Mouse (Mus musculus): ENCODE results near the gene Fgfr2. TPM values are rescaled to one million over a fixed set of nuclear protein-coding genes. Genes with fewer than 3 reads are reported as not detected.
A peak's percentile ranks its signal among the peaks of the same experiment; 100 is the strongest.

Gene Fgfr2
- total RNA-seq, 2 experiments from 2014 or later: not detected

DNA sequence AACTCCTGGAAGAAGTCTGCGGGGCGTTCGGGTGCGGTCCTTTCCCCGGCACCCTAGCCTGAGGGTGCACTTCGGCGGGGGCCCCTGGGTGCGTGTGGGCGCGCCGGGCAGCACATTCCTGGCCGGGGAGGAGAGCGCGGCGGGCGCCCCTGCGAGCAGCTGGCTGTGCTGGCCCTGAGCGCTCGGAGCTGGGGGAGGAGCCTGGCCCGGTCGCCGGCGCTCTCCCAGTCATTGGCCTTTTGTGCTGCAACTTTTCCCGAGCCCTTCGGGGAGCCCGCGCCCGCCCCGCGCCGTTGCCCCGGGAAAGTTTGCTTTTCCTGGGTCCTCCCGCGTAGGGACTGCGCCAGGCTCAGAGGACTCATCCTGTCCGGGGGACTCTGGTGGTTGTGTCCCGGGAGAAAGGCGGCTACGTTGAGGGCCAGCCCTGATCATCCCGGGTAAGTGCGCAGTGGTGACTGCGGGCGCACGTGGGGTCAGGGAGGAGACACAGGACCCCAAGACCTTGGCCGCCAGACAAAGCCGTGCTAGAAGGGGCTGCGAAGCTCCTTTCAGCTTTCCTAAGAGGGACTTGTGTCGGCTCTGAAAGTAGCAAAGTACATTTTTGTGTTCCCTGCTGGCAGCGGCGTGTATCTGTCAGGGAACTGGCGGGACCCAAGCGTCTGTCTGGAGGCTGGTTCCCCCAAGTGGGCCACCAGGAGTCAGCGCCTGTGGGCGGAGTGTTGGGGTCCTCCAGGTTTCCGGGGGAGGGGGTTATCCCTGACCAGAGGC, 2477.0 kb downstream of the Fgfr2 start:
- ATAC-seq (replicated peaks; ENCODE audit: poor library complexity): peak; percentile 70

DNA sequence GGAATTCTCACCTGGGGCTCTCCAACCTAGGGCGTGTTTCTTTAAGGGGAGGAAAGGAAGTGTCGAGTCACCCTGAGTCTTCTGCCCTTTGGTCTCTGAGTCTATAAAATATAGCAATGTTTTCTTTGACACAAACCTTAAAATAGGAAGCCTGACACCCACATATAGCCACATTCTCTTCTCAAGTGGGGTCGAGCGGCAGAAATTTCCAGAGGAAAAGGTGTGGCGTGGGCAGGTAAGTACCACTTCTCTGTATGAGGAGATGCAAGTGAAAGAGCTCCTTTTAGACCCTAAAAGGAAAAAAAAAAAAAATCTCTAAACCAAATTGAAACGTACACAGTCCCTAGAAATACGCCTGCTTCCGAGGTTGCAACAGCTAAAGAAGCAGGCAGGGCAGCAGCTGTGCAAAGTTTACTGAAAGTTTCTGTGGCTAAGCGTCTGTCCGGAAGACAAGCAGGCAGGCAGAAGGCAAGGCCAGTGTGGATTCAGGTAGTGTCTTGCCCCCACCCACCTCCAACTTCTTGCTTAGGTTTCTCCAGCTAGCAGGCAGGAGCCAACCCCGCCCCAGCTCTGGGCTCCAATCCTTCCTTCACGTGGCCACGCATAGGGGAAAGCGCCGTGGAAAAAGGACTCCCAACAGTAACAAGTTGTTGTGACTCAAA, 2477.7 kb downstream of the Fgfr2 start:
- ATAC-seq (replicated peaks; ENCODE audit: poor library complexity): peak; percentile 55

DNA sequence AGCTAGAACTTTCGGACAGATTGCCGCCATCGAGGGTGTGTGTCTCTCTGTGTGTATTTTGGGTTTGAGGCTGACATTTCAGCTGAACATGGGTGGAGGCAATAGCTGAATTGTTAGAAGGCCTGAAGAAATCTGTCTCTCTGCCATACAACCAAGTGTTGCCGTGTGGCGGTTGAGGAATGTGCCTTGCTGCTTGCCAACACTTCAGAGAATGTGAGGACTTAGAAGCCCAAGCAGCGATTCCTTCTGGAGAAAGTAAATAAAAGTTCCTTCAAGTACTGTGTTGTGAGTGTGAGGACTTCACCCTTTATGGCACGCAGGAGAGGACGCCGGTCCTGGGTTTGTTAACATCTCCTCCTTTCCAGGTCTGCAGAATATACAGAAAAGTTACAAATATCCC, 2482.5 kb downstream of the Fgfr2 start:
- ATAC-seq (replicated peaks; ENCODE audit: poor library complexity): no peak

- ATAC-seq (replicated peaks; ENCODE audit: poor library complexity): no peak
Measured at GRCm38 (mm10) chr7:130637811-130638210, 2485.3 kb downstream of the Fgfr2 start.

DNA sequence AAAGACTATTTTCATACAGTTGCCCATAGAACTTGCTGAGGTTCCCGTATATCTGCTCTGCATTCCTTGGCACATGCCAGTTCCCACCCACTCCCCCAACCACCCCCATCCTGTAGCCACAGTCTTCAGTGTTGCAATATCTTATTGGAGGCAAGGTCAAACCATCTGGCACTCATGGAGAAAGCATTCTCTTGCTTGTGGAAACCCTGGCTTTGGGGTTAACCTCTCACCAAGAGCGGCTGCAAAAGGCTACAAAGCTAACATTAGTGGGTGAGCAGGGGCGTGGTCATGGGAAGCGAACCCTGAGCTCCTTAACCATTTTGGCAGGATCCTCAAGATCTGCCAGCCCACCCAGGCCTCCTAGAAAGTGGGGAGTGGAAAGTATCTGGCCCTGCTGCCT, 2486.2 kb downstream of the Fgfr2 start:
- peak; percentile 35 for ATAC-seq (replicated peaks; ENCODE audit: poor library complexity)

GRCm38 (mm10) chr7:130636274-130636673, 2486.9 kb downstream of the Fgfr2 start:
- peak; percentile 68 for ATAC-seq (replicated peaks; ENCODE audit: poor library complexity)

DNA sequence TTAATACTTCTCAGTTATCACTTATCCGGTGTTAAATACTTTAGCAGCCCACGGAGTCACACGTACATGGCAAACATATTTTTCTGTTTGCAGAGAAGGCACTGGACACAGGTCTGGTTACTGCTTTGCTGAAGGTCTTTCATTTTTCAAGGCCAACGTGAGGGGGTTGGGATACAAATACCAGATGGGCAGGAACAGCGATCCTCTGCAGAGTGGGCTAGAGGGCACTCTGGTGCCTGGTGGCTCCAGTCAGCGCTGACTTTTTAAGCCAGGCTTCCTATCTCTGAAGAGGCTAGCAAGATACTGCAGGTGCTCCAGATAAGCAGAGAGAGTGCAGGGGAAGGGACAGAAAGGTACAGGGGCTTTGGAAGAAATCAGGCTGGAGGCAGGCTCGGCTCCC, 2487.9 kb downstream of the Fgfr2 start:
- ATAC-seq (replicated peaks; ENCODE audit: poor library complexity): no peak

DNA sequence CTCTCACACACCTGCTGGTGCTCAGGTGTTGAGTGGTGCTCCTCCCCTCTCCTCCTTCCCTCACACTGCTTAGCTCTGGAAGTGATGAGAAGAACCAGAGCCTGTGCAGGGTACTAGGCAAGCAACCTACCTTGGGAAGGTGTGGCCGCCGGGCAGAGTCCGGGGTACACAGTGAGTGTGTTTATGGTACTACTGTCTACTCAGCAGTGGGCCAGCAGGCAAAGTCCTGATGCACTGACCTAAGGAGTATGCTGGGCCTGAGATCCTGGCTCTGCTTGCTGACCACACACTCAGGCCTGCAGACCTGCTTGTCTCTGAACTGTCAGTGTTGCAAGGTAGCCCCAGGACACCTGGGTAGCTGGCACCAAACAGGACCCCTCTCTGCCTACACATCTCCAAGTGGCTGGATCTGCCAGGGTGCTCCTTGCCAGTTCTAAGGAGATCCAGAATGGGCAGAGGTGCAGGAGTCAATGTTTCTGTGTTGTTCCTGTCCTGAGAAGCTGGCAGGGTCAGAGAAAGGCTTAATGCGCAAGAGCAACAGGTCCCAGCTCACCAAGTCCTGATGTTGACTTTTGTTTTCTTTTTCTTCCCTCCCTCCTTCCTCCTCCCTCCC, 2488.8 kb downstream of the Fgfr2 start:
- no peak for ATAC-seq (replicated peaks; ENCODE audit: poor library complexity)

DNA sequence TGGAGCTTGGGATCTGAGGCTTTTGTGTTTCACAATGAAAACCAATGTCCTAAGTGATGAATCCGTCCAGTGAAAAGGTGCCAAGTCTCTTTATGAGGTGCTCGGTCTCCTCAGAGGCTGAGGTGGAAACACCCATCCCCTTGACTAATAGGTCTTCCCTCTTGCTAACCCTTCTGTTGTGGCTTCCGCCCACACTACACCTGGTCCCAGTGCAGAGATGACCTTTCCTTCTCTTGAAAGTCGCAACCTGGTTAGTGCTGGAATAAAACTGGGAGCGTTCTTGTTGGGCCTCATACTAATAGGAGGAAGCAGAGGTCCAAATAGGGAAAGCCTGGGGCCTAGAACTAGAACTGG, 2490.8 kb downstream of the Fgfr2 start:
- ATAC-seq (replicated peaks; ENCODE audit: poor library complexity): no peak

DNA sequence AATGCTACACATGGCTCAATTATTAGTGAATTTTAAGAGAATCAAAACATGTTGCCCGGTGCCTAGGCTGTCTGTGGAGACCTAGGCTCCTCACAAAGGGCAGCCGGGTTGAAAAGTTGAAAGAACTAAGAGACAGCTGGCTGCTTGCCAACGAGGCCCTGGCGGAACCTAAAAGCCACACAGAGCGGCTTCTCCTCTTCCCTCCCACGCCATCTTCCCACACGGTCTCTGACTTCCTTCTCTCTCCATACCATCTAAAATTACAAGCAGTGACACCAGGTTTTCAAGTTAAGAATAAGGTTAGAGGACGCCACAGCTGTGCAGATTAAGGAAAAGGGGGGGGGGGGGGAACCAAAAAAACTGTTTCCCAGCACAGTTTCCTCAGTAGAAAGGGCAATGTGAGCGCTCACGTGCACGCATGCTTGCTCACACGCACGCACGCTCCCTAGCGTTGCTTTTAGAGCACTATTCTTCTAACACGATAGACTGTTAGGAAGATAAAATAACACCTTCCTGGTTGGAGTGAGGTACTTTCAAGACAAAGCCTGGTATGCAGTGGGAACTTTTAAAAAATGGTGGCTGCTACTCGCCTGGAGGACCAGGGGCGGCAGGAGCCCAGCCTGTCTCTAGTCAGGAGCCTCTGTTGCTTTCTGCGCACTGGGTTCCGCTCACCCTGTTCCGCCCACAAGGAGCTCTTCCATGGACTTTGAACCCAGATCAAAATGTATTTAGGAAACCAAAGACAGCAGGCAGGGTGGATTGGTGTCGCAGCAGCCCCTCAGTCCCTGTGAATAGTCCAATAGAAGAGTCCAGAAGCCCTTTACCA, 2491.4 kb downstream of the Fgfr2 start:
- ATAC-seq (replicated peaks; ENCODE audit: poor library complexity): peak; percentile 60

GRCm38 (mm10) chr7:130630956-130631355, 2492.2 kb downstream of the Fgfr2 start:
- no peak for ATAC-seq (replicated peaks; ENCODE audit: poor library complexity)

DNA sequence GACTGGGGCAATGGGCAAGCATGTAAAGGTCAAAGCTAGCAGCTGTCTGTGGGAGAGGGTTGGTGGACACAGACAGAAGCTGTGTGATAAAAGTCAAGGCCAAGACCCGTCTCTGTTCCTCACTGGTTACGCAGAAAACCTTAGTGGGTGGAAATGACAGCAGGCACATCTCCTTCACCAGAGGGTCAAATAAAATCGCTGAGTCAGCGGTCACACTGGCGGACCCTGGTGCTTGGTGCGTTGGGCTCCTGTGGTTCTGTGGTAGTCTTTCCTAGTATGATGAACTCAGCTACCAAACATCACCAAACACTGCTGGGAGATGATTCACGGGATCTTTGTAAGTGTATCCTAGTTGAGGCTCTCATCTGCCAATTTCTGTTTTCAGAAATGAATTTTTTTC, 2493.2 kb downstream of the Fgfr2 start:
- no peak for ATAC-seq (replicated peaks; ENCODE audit: poor library complexity)

GRCm38 (mm10) chr7:130628601-130629000, 2494.5 kb downstream of the Fgfr2 start:
- no peak for ATAC-seq (replicated peaks; ENCODE audit: poor library complexity)

GRCm38 (mm10) chr7:130625361-130625760, 2497.8 kb downstream of the Fgfr2 start:
- ATAC-seq (replicated peaks; ENCODE audit: poor library complexity): peak; percentile 70

- ATAC-seq (replicated peaks; ENCODE audit: poor library complexity): no peak
Measured at GRCm38 (mm10) chr7:130624299-130624698, 2498.9 kb downstream of the Fgfr2 start.

GRCm38 (mm10) chr7:130622359-130622758, 2500.8 kb downstream of the Fgfr2 start:
- no peak for ATAC-seq (replicated peaks; ENCODE audit: poor library complexity)

GRCm38 (mm10) chr7:130621953-130622352, 2501.2 kb downstream of the Fgfr2 start:
- ATAC-seq (replicated peaks; ENCODE audit: poor library complexity): no peak

- no peak for ATAC-seq (replicated peaks; ENCODE audit: poor library complexity)
Measured at GRCm38 (mm10) chr7:130621068-130621467, 2502.1 kb downstream of the Fgfr2 start.

DNA sequence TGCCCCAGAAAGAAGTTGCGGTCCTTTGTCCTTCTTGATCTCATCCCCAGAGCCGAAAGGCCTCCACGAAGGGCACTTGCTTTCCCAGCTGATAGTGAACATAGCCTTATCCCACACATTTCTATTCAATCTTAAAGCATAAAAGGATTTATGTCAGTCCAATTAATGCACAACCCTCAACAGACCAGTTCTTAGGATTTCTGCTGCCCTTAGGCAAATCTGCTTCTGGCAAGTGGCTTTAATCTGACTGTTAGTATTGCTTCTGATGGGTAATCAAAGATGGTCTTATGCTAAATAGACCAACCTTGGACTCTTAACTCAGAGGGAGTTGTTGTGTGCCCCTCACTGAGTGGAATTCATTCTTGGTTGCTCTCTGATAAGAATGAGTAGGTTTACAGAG, 2505.6 kb downstream of the Fgfr2 start:
- no peak for ATAC-seq (replicated peaks; ENCODE audit: poor library complexity)

- no peak for ATAC-seq (replicated peaks; ENCODE audit: poor library complexity)
Measured at GRCm38 (mm10) chr7:130613973-130614372, 2509.2 kb downstream of the Fgfr2 start.

DNA sequence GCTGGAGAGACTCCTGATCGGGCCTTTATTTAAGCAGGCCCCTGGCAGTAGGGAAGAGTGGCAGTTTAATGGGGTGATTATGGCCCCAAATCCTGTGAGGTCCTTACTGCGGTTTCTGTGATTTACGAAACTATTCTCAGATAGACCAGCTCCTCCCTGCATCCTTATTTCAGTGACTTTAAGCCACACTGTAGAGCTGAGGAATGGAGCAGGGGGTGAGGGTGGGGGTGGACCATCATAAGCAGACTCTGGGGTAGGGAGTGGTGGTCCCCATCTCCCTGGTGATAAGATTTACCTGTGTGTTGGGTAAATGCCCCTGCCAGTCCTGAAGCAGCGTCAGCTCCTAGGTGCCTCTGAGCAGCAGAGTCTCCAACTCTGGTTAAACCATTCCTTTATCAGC, 2516.2 kb downstream of the Fgfr2 start:
- ATAC-seq (replicated peaks; ENCODE audit: poor library complexity): no peak
